Mouse (Mus musculus) cortical plate, adult 2 months (tissue): ENCODE measurements at regions not wholly inside any gene's neighbourhood (a gene's known extent, or its start where the extent isn't known, plus 50 kb on each side); places are given as distances from the start of the nearest gene placed in this dataset.

Source experiments
- CTCF ChIP-seq: fragments of 200-500 bp; IDR thresholded peaks from 2 replicates; pipeline ENCODE4 v1.5.1; 2011; ENCODE audit warnings: mild to moderate bottlenecking, control low read depth, low read length; ENCODE audit not compliant: insufficient read depth; ENCODE audit errors: extremely low read depth
- POLR2A ChIP-seq: fragments of 200-500 bp; IDR thresholded peaks from 2 replicates; pipeline ENCODE4 v1.6.1; 2011; ENCODE audit warnings: mild to moderate bottlenecking, low read length, control low read depth; ENCODE audit not compliant: insufficient read depth; ENCODE audit errors: extremely low read depth

DNA sequence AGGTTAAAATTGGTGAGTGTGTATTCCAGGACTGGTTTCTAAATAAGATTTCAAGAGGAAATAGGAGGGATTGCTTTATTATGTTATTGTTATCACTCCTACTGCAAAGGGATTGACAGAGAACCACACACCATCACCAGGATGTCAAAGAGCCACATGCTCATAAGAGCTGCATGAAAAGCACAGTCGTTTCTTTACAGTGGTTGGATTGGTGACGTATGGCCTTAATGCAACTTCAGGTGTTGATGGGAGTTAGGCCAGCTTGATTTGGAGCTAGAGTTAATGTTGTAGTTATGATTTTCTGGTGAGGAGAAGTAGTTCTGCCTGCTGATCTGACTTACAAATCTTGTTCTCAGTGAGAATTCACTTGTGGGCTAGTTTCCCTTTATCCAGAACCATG, 344.9 kb upstream of the Satb1 start:
- TF ChIP-seq POLR2A (no peak), CTCF (no peak)
